Mouse (Mus musculus) embryonic fibroblast, embryonic 13.5 days (primary cell): ENCODE measurements around the gene Igf1r.

Experiments
- CTCF ChIP-seq: IDR thresholded peaks from 2 replicates; pipeline ENCODE4 v1.5.1; 2011; ENCODE audit warnings: mild to moderate bottlenecking, control low read depth, low read length, moderate library complexity, borderline replicate concordance; ENCODE audit not compliant: insufficient read depth
- POLR2A ChIP-seq: IDR thresholded peaks from 2 replicates; pipeline ENCODE4 v1.6.1; 2011; ENCODE audit warnings: low read depth, mild to moderate bottlenecking, control low read depth, low read length, moderate library complexity

- no peak for TF ChIP-seq CTCF
- no peak for TF ChIP-seq POLR2A
Measured at GRCm38 (mm10) chr7:67951532-67952035, 1.0 kb upstream of the Igf1r start.
